Mouse (Mus musculus) olfactory bulb, adult 2 months (tissue): ENCODE results near the gene Rps6ka5. TPM values are rescaled to one million over a fixed set of nuclear protein-coding genes. Genes with fewer than 3 reads are reported as not detected.
A peak's percentile ranks its signal among the peaks of the same experiment; 100 is the strongest.

Source experiments
- H3K27ac ChIP-seq: fragments of 200-500 bp; 2 replicates; pipeline ENCODE4 v1.5.1; 2012; ENCODE audit warnings: low read depth, low read length; ENCODE audit not compliant: insufficient read depth
- H3K4me1 ChIP-seq: fragments of 200-500 bp; 2 replicates; pipeline ENCODE4 v1.6.1; 2012; ENCODE audit warnings: low read length; ENCODE audit not compliant: control insufficient read depth, insufficient read depth
- H3K4me3 ChIP-seq: fragments of 200-500 bp; 2 replicates; pipeline ENCODE4 v1.5.1; 2012; ENCODE audit warnings: mild to moderate bottlenecking, low read depth, low read length, moderate library complexity; ENCODE audit not compliant: insufficient read depth
- CTCF ChIP-seq: fragments of 200-500 bp; IDR thresholded peaks from 2 replicates; pipeline ENCODE4 v1.5.1; 2012; ENCODE audit warnings: low read depth, mild to moderate bottlenecking, low read length, moderate library complexity; ENCODE audit not compliant: insufficient read depth
- POLR2A ChIP-seq: fragments of 200-500 bp; IDR thresholded peaks from 2 replicates; pipeline ENCODE4 v1.6.1; 2012; ENCODE audit warnings: mild to moderate bottlenecking, low read depth, low read length, moderate library complexity; ENCODE audit not compliant: insufficient read depth
- WGBS: fragments of 180-500 bp; shearing (Covaris S2); methylation state at CpG from one replicate; pipeline ENCODE4 v1.1.7; 2018; 5-methylcytosine and 5-hydroxymethylcytosine counted together
- polyA plus RNA-seq: library from polyadenylated mRNA; stranded (reverse); fragments of >200 nt; gene quantifications from 2 replicates; pipeline ENCODE4 v1.2.4, GENCODE M21; 2012; ENCODE audit warnings: low replicate concordance; ENCODE audit not compliant: missing spikeins, insufficient read depth, insufficient read length

The Rps6ka5 gene
- polyA plus RNA-seq, 1 experiment: not detected

DNA sequence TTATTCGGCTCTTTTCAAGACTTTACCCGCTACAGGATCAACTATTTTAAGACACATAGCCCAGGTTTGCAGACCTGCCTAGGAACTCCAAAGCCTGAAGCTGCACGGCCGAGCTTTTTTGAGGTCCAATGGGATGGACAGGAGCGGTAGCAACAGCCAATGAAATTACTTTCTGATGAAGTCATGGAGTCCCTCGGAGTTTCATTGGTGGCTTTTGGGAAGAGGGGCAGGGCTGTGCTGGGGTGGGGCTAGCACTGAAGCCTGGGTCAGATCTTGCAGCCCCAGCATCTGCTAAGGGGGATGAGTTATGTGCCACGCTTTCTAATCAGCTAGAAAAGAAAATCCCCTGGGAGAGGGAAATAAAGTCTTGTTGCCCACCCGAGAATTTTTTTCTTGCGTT lies 199.0 kb downstream of the Rps6ka5 start:
- no peak for TF ChIP-seq CTCF
- no peak; the same call in 1 of the 2 replicates for TF ChIP-seq POLR2A
- H3K27ac ChIP-seq: 0 out of 2 replicates have a peak overlapping the region, but pooled peaks have one; percentile 24

DNA sequence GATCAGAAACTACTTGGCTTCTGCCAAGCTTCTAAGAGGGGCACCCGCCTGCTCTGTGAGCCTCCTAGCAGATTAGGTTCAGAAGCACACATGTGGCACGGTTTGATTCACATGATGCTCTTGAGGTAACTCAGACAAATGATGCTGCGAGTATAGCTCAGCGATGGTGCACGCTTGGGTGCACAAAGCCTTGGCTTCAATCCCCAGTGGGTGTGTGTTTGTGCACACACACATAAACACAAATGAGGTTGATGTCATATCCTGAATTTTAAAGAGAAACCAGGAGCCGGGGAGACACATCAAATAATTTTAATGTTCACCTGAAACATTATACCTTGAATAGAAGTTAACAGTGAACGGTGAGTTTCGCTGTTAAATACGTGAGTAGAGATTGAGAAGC lies 199.5 kb downstream of the Rps6ka5 start:
- H3K4me1 ChIP-seq: peaks cover 23% of the 10 kb centered on the region
- 39% methylated on average over 9 of the region's 9 CpGs for WGBS
- TF ChIP-seq CTCF (no peak), POLR2A (no peak)
- no peak overlapping the region for H3K4me3 ChIP-seq
- no peak overlapping the region for H3K27ac ChIP-seq

More for the DNA sequence above, 199.0 kb downstream of the Rps6ka5 start:
- 15% methylated on average over 9 of the region's 9 CpGs for WGBS
- Histone ChIP-seq H3K4me1 (peaks cover 21% of the 10 kb centered on the region), H3K4me3 (peak overlapping the region; percentile 12; the same call in 1 of the 2 replicates)

DNA sequence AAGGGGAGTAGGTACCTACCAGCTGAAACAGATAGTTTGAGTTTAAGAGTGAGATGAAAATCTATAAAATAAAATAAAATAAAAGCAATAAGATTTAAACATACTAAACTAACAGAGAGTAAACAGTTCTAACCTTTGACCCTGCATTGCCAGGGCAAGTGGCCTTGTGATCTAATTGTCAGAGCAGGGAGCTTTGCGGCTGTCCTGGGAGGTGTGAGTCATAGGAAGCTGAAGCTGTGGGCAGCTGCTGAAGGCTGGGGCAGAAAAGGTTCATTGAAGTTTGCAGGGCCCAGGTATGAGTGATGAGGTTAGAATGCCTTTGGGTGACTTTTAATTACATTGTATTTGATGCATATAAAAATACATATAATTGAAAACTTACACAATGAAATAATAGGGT lies 200.8 kb downstream of the Rps6ka5 start:
- TF ChIP-seq POLR2A (no peak), CTCF (no peak)
- Histone ChIP-seq H3K4me1 (peaks cover 25% of the 10 kb centered on the region), H3K27ac (no peak overlapping the region), H3K4me3 (no peak overlapping the region)
- WGBS: 69% methylated on average over 1 of the region's 1 CpGs

DNA sequence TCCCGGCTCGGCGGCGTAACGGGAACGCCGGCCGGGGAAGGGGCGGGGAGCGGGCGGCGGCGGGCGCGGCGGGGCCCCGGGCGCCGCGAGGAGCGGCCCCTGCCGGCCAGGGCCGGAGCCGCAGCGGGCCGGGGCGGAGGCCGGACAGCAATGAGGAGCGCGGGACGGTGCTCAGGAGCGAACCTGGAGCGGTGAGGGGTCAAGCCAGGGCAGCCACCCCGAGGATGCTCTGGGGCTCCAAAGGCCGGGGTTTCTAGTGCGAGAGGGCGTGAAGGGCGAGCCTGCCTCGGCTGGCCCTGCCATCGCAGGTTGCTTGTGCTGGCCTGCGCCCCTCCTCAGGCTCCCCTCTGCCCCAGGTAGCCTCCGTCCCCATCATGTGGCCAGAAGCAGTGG lies 206.0 kb downstream of the Rps6ka5 start, which contains the start of gene Ttc7b:
Gene Ttc7b (minus strand): TSS at position 33 of the 393 bp plus-strand sequence.
- peak within 1 kb of the TSS; percentile 93 for H3K4me3 ChIP-seq
- peaks cover 30% of the 10 kb centered on the region for H3K4me1 ChIP-seq
- WGBS: 16% methylated on average over 41 of the region's 42 CpGs
- TF ChIP-seq CTCF: peak; percentile 41; the same call in 1 of the 2 replicates
- no peak for TF ChIP-seq POLR2A
- H3K27ac ChIP-seq: peak within 1 kb of the TSS; percentile 60

DNA sequence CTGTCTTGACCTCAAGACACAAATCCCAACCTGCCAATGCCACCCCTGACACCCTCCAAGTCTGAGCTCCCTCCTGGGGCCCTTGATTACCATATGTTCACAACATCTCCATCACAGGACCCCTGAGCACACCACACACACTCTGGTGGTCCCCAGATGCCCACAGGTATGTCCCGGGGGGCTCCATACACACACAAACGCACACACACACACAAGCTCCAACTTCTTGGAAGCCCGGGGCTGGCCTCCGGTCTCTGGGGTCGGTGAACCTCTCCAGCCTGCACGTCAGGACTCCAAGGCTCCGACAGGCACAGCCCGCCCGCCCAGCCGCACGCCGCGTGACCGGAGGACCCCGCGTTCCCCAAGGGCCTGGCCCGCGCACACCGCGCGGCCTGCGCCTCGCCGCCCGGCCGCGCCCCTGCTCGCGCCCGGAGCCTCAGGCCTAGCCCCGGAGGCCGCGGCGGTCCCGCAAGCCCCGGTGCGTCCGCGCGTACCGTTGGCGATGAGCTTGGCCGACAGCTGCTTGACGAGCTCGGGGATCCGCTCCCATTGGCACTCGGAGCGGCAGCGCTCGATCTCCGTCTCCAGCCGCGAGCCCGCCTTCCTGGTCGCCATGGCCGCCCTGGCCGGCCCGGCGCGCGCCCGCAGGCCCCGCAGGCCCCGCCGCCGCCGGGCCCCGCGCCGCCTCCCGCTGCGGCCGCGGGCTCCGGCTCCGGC lies 206.5 kb downstream of the Rps6ka5 start:
- Histone ChIP-seq H3K4me1 (peaks cover 30% of the 10 kb centered on the region), H3K27ac (peak overlapping the region; percentile 60), H3K4me3 (peak overlapping the region; percentile 93)
- 12% methylated on average over 76 of the region's 76 CpGs for WGBS
- TF ChIP-seq POLR2A (no peak), CTCF (no peak)

DNA sequence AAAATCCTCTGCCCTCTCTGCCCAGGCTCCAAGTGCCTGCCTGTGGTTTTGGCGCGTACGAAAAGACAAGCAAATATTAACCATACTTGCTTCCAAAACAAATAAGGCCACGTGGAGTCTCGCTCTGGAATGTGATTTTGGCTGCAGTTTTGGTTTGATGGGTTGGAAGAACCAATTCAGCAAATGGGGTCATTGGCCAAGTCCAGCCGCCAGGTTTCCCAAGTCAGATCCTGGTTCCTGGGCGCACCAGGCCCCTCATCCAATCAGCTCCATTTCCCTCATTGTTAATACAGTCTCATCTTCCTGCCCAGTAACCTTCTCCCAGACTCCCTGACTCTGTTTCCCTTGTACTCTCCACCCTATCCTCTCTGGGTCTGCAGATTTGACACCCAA lies 207.1 kb downstream of the Rps6ka5 start:
- no peak for TF ChIP-seq CTCF
- TF ChIP-seq POLR2A: no peak
- WGBS: 12% methylated on average over 7 of the region's 7 CpGs

DNA sequence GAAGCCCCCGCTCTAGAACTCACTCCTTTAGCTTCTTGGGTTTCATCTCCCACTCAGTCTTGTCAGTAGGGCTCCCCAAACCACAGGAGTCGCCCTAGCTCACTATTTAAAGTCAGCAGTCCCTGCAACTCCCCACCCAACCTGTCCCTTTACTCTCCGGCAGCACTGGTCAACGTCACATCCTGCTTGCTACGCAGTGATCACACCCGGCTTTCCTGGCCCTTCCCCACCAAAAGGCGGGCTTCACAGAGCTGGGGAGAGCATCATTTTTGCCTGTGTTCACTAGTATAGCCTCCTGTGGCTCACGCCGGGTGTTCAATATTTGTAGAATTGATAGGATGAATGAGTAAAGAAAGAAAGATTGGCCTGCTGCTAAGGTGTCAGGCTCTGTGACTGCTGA lies 209.4 kb downstream of the Rps6ka5 start:
- no peak overlapping the region for H3K27ac ChIP-seq
- no peak for TF ChIP-seq POLR2A
- no peak for TF ChIP-seq CTCF
- WGBS: 91% methylated on average over 9 of the region's 9 CpGs
- H3K4me1 ChIP-seq: peaks cover 39% of the 10 kb centered on the region
- no peak overlapping the region for H3K4me3 ChIP-seq

More for the DNA sequence above, 207.1 kb downstream of the Rps6ka5 start:
- peak overlapping the region; percentile 93 for H3K4me3 ChIP-seq
- H3K4me1 ChIP-seq: peaks cover 31% of the 10 kb centered on the region
- 0 out of 2 replicates have a peak overlapping the region, but pooled peaks have one; percentile 60 for H3K27ac ChIP-seq

DNA sequence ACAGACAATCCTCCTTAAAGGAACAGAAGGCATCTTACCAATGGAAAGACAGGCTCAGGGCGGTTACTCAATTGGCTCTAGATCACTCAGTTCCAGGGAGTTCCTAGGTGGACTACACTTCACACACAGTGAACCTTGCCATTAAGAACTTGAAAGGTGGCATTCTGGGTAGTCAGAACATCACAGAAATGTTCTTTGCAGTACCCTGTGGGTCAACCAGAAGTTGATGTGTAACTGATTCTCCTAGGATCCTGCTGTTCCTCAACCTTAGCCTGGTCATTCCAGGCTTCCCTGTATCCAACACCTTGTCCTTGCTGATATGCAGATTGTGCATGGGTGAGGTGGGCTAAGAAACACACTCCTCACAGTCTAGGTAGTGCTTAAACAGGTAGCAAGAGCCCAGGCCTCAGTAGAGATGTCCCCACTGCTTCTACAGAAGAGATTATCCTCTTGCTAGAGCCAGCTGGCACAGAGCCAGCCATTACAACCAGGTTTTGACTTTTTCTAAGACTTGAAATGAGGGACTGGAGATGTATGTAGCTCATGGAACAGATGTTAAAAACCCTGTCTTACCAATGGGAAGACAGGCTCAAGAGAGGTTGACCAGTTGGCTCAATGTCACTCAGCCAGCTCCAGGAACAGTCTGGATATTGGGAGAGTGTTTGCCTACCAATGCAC lies 210.5 kb downstream of the Rps6ka5 start:
- WGBS: 97% methylated on average over 1 of the region's 1 CpGs
- TF ChIP-seq POLR2A (no peak), CTCF (no peak)
- Histone ChIP-seq H3K27ac (no peak overlapping the region), H3K4me3 (no peak overlapping the region), H3K4me1 (peaks cover 39% of the 10 kb centered on the region)

DNA sequence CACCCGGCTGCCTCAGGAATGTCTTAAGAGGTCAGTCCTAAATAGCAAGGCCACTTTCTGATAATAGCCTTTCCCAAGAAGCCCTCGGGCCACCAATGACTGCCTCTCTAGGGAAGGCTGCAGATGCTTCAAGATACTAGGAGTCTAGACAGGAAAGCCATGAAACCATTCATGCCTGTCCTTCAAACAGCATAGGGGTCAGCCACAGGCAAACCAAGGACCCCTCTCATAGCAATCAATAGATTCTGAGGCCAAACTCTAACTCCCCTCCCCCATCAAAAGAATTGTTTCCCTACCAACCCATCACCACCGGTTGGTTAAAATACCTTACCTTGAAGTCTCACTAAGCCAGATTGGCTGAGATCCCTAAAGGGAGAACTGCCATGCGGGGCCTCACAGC lies 211.3 kb downstream of the Rps6ka5 start:
- WGBS: 92% methylated on average over 4 of the region's 4 CpGs

More for the DNA sequence above, 211.3 kb downstream of the Rps6ka5 start:
- Histone ChIP-seq H3K4me1 (peaks cover 35% of the 10 kb centered on the region), H3K27ac (no peak overlapping the region), H3K4me3 (no peak overlapping the region)
- TF ChIP-seq CTCF: no peak
- TF ChIP-seq POLR2A: no peak
